Mouse (Mus musculus) CH12.LX (cell line): ENCODE data around the gene Bbs10. TPM values are rescaled to one million over a fixed set of nuclear protein-coding genes. Genes with fewer than 3 reads are reported as not detected.

ENCODE experiments used
- DNase-seq: peaks from one replicate; pipeline ENCODE4 v3.0.0-alpha.2; 2013; ENCODE audit errors: extremely low read depth
- H3K27ac ChIP-seq: 2 replicates; pipeline ENCODE4 v1.5.1; 2012; ENCODE audit warnings: low read depth, mild to moderate bottlenecking, control low read depth, moderate library complexity; ENCODE audit not compliant: insufficient read depth
- H3K27me3 ChIP-seq: replicated peaks from 2 replicates; pipeline ENCODE3; 2012; ENCODE audit warnings: inconsistent platforms
- H3K36me3 ChIP-seq, 2 experiments: replicated peaks in 1 of 2; 2 replicates each; pipeline versions ENCODE3 to v1.6.1; 2012; ENCODE audit warnings: inconsistent platforms in 1 of 2, low read length in 1 of 2, mild to moderate bottlenecking in 1 of 2, mixed read lengths in 1 of 2, moderate library complexity in 1 of 2; ENCODE audit not compliant: control insufficient read depth in 1 of 2, insufficient read depth in 1 of 2
- H3K4me1 ChIP-seq, 2 experiments: 2 replicates each; pipeline ENCODE4 v1.6.1; 2012; ENCODE audit warnings: inconsistent platforms in 1 of 2, moderate library complexity in 1 of 2; ENCODE audit not compliant: insufficient read depth in 2 of 2, control insufficient read depth in 1 of 2
- H3K4me2 ChIP-seq: 2 replicates; pipeline ENCODE4 v1.6.1; 2012; ENCODE audit warnings: low read depth, mild to moderate bottlenecking, control low read depth; ENCODE audit not compliant: poor library complexity, insufficient read depth, severe bottlenecking
- H3K4me3 ChIP-seq, 3 experiments: fragments of 150-350 bp in 1 of 3; sonication (generic) in 1 of 3; replicated peaks in 1 of 3; 2 replicates each; pipeline versions ENCODE3 to v1.5.1; 2011 to 2012; ENCODE audit warnings: low read depth in 2 of 3, low read length in 2 of 3, mild to moderate bottlenecking in 2 of 3, moderate library complexity in 2 of 3, control low read depth in 1 of 3, improper control_type of control experiment in 1 of 3, inconsistent platforms in 1 of 3, mixed read lengths in 1 of 3; ENCODE audit not compliant: poor library complexity in 1 of 3
- H3K79me2 ChIP-seq: replicated peaks from 2 replicates; pipeline ENCODE4 v1.6.1; 2012; ENCODE audit warnings: mild to moderate bottlenecking, moderate library complexity; ENCODE audit not compliant: control insufficient read depth, poor library complexity, insufficient read depth, severe bottlenecking; ENCODE audit errors: extremely low read depth
- H3K9ac ChIP-seq: 2 replicates; pipeline ENCODE4 v1.6.1; 2012; ENCODE audit warnings: low read depth, mild to moderate bottlenecking, control low read depth, moderate library complexity; ENCODE audit not compliant: insufficient read depth
- H3K9me3 ChIP-seq: replicated peaks from 2 replicates; pipeline ENCODE3; 2012; ENCODE audit warnings: low read length, inconsistent platforms, mixed read lengths
- BHLHE40 ChIP-seq: IDR thresholded peaks from 2 replicates; pipeline ENCODE4 v1.6.1; 2011; ENCODE audit warnings: mild to moderate bottlenecking, low read depth, low read length, improper control_type of control experiment
- CHD1 ChIP-seq: IDR thresholded peaks from 2 replicates; pipeline ENCODE4 v1.6.1; 2012; ENCODE audit warnings: low read depth, low read length, improper control_type of control experiment, inconsistent platforms
- CTCF ChIP-seq, 2 experiments: IDR thresholded peaks in 1 of 2; conservative IDR thresholded peaks in 1 of 2; 2 replicates each; pipeline ENCODE4 v1.5.1; 2011 to 2012; ENCODE audit warnings: low read depth in 2 of 2, low read length in 2 of 2, improper control_type of control experiment in 1 of 2, inconsistent platforms in 1 of 2, mild to moderate bottlenecking in 1 of 2, moderate library complexity in 1 of 2
- E2F4 ChIP-seq: IDR thresholded peaks from 2 replicates; pipeline ENCODE4 v1.6.1; 2011; ENCODE audit warnings: low read depth, low read length, improper control_type of control experiment; ENCODE audit not compliant: insufficient replicate concordance
- ELF1 ChIP-seq: IDR thresholded peaks from 2 replicates; pipeline ENCODE4 v1.6.1; 2014; ENCODE audit warnings: low read depth, mild to moderate bottlenecking, inconsistent platforms, low read length, improper control_type of control experiment
- EP300 ChIP-seq: IDR thresholded peaks from 2 replicates; pipeline ENCODE4 v1.6.1; 2011; ENCODE audit warnings: low read length, improper control_type of control experiment
- GABPA ChIP-seq: IDR thresholded peaks from 2 replicates; pipeline ENCODE4 v1.6.1; 2012; ENCODE audit warnings: low read depth, low read length, improper control_type of control experiment, inconsistent platforms; ENCODE audit not compliant: insufficient replicate concordance
- HCFC1 ChIP-seq: IDR thresholded peaks from 2 replicates; pipeline ENCODE4 v1.6.1; 2012; ENCODE audit warnings: low read depth, mild to moderate bottlenecking, inconsistent platforms, low read length, improper control_type of control experiment
- IRF4 ChIP-seq: IDR thresholded peaks from 2 replicates; pipeline ENCODE4 v1.6.1; 2014; ENCODE audit warnings: low read depth, mild to moderate bottlenecking, inconsistent platforms, low read length, improper control_type of control experiment
- JUND ChIP-seq: conservative IDR thresholded peaks from 2 replicates; pipeline ENCODE4 v1.6.1; 2011; ENCODE audit warnings: low read depth, low read length, improper control_type of control experiment
- KAT2A ChIP-seq: IDR thresholded peaks from 2 replicates; pipeline ENCODE4 v1.6.1; 2012; ENCODE audit warnings: low read length, improper control_type of control experiment, inconsistent platforms; ENCODE audit not compliant: insufficient replicate concordance
- MAFK ChIP-seq: IDR thresholded peaks from 2 replicates; pipeline ENCODE4 v1.6.1; 2011; ENCODE audit warnings: low read length, improper control_type of control experiment; ENCODE audit not compliant: insufficient replicate concordance
- MAZ ChIP-seq: IDR thresholded peaks from 2 replicates; pipeline ENCODE4 v1.6.1; 2012; ENCODE audit warnings: low read depth, mild to moderate bottlenecking, inconsistent platforms, low read length, improper control_type of control experiment, moderate library complexity
- MEF2A ChIP-seq: IDR thresholded peaks from 2 replicates; pipeline ENCODE4 v1.6.1; 2014; ENCODE audit warnings: low read depth, mild to moderate bottlenecking, inconsistent platforms, low read length, improper control_type of control experiment, borderline replicate concordance
- NRF1 ChIP-seq: IDR thresholded peaks from 2 replicates; pipeline ENCODE4 v1.6.1; 2014; ENCODE audit warnings: low read depth, mild to moderate bottlenecking, inconsistent platforms, low read length, improper control_type of control experiment, moderate library complexity
- RAD21 ChIP-seq: IDR thresholded peaks from 2 replicates; pipeline ENCODE4 v1.6.1; 2011; ENCODE audit warnings: low read depth, mild to moderate bottlenecking, low read length, improper control_type of control experiment, moderate library complexity
- RCOR1 ChIP-seq: conservative IDR thresholded peaks from 2 replicates; pipeline ENCODE4 v1.6.1; 2012; ENCODE audit warnings: low read depth, mild to moderate bottlenecking, inconsistent platforms, low read length, improper control_type of control experiment
- SIN3A ChIP-seq: IDR thresholded peaks from 2 replicates; pipeline ENCODE4 v1.6.1; 2012; ENCODE audit warnings: low read length, improper control_type of control experiment, inconsistent platforms
- TBP ChIP-seq: conservative IDR thresholded peaks from 2 replicates; pipeline ENCODE4 v1.6.1; 2011; ENCODE audit warnings: low read depth, low read length, improper control_type of control experiment
- TCF12 ChIP-seq: IDR thresholded peaks from 2 replicates; pipeline ENCODE4 v1.6.1; 2014; ENCODE audit warnings: low read depth, mild to moderate bottlenecking, inconsistent platforms, low read length, improper control_type of control experiment
- ZC3H11A ChIP-seq: IDR thresholded peaks from 2 replicates; pipeline ENCODE4 v1.6.1; 2012; ENCODE audit warnings: low read depth, mild to moderate bottlenecking, inconsistent platforms, low read length, improper control_type of control experiment
- dilution Hi-C: fragments of 300-500 bp; cut with MboI; formaldehyde crosslinking; loops from 2 replicates; pipeline ENCODE4 v1.14.3; 2020; ENCODE audit warnings: low sequenced_read_pairs; ENCODE audit not compliant: extremely low pct_unique_long_range_greater_than_20kb, extremely low pct_ligation_motif_present
- in situ Hi-C: fragments of 300-500 bp; cut with MboI; formaldehyde crosslinking; loops from 3 replicates; pipeline ENCODE4 v1.14.3; 2019; ENCODE audit warnings: low sequenced_read_pairs, low pct_ligation_motif_present, low pct_unique_long_range_greater_than_20kb, mixed read lengths
- polyA plus RNA-seq: library from polyadenylated mRNA; unstranded; fragments of >175 nt; gene quantifications from 2 replicates; pipeline ENCODE4 v1.2.1, GENCODE M21; 2012; ENCODE audit warnings: low read depth; ENCODE audit not compliant: insufficient read length
- total RNA-seq, 2 experiments: library from RNA; depleted of rRNA; stranded (reverse); fragments of 300-350 nt in 1 of 2; fragments of >200 nt in 1 of 2; gene quantifications; 2 replicates each; pipeline ENCODE4 v1.2.3; 2012 to 2014

Gene Bbs10
- total and polyA plus RNA-seq, 3 experiments = 2.2 to 6.0 (median 4.5) TPM

DNA sequence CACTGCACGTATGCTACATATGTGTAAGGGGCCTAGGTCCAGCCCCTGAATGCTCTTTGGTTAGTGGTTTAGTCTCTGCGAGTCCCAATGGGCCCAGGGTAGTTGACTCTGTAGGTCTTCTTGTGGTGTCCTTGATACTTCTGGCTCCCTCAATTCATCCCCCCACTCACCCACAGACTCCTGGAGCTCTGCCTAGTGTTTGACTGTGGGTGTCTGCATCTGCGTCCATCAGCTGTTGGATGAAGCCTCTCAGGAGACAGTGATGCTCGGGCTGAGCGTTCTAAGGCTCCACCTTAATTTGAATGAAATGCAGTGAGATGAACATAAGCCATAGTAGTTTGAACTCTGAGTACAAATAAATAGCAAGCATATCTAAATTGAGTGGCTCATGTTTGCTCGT is 43.3 kb upstream of the Bbs10 start:
- in situ Hi-C loops (no loop called here), dilution Hi-C loops (no loop called here)
- H3K79me2 ChIP-seq = no peaks in the 10 kb centered on the region; the same call in 1 of the 2 replicates
- no peak overlapping the region for H3K4me2 ChIP-seq
- DNase-seq = no peak
- no peaks in the 10 kb centered on the region for H3K4me1 ChIP-seq
- no peak overlapping the region for H3K27ac ChIP-seq
- no peak for TF ChIP-seq JUND
- TF ChIP-seq HCFC1 = no peak
- no peak for TF ChIP-seq RAD21
- no peak for TF ChIP-seq ZC3H11A
- TF ChIP-seq TCF12 = no peak
- TF ChIP-seq MAFK = no peak
- no peak for TF ChIP-seq GABPA
- no peak for TF ChIP-seq KAT2A
- no peak for TF ChIP-seq E2F4
- no peak for TF ChIP-seq RCOR1
- TF ChIP-seq CHD1 = no peak
- no peak for TF ChIP-seq MAZ
- TF ChIP-seq MEF2A = no peak
- TF ChIP-seq ELF1 = no peak
- no peak for TF ChIP-seq IRF4
- TF ChIP-seq CTCF (conservative IDR thresholded peaks at IDR 0.05 in 1 of 2, IDR thresholded peaks at IDR 0.05 in 1 of 2; ENCODE audit: low read depth in 2 of 2, low read length in 2 of 2) = no peak
- TF ChIP-seq EP300 = no peak
- no peak for TF ChIP-seq NRF1
- no peak for TF ChIP-seq SIN3A
- TF ChIP-seq BHLHE40 = no peak
- peaks cover 11 to 32% of the 10 kb centered on the region in 2 experiments for H3K36me3 ChIP-seq
- no peak overlapping the region for H3K4me3 ChIP-seq
- H3K9me3 ChIP-seq = no peaks in the 10 kb centered on the region
- no peak overlapping the region for H3K9ac ChIP-seq
- no peaks in the 10 kb centered on the region for H3K27me3 ChIP-seq

DNA sequence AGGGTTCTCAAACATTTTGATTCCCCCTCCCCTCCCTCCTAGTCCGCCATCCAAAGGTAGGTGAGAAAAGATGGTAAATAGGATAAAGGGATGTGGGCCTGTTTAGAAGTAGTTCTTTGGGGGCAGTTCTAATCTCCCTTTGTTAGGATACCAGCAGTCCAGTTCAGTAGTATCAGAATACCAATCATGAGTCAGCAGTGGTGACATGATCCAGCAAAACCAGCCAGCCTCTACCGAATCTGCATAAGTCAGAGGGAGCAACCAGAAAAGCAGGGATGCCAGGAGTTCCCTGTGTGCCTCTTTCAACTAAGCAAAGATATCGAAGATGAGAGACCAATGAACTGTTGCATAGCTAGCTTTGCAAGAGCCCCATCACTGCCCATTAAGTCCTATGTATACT is 42.3 kb upstream of the Bbs10 start:
- H3K4me1 ChIP-seq = no peaks in the 10 kb centered on the region
- no peak for DNase-seq
- dilution Hi-C loops = no loop called here
- H3K4me2 ChIP-seq = no peak overlapping the region
- no peak overlapping the region for H3K27ac ChIP-seq
- in situ Hi-C loops = no loop called here
- H3K27me3 ChIP-seq = no peaks in the 10 kb centered on the region
- no peak overlapping the region for H3K4me3 ChIP-seq
- H3K36me3 ChIP-seq = peaks cover 11 to 32% of the 10 kb centered on the region in 2 experiments
- no peak overlapping the region for H3K9ac ChIP-seq
- no peaks in the 10 kb centered on the region; the same call in 1 of the 2 replicates for H3K79me2 ChIP-seq
- no peaks in the 10 kb centered on the region for H3K9me3 ChIP-seq
- TF ChIP-seq TBP = no peak
- no peak for TF ChIP-seq HCFC1
